In genomic region chr19:31223457-31223856, GRCm38 (mm10) we compare ENCODE assay signal across 16 mouse cellular contexts.
"Had no signal": no experiment of that assay in that cellular context is flagged by ENCODE, and none has a peak within 500 bp of the region (broad histone marks: within the 10 kb centered on the region; RNA-seq: fewer than 3 reads in every experiment).

No protein-coding gene starts in this region.

- H3K36me3 ChIP-seq: liver, embryonic 12.5 days; midbrain, embryonic 10.5 days; midbrain, embryonic 12.5 days; neural tube, embryonic 13.5 days; neural tube, embryonic 15.5 days had no signal

- DNase-seq: lung, adult 18-20 months; lung, embryonic 14.5 days; lung, postnatal 10 days; lung, postnatal 4 days; midbrain, embryonic 14.5 days; right cerebral cortex, postnatal 14 days; thymus, postnatal 14 days; thymus, postnatal 36 days had no signal

- H3K27me3 ChIP-seq: liver, embryonic 12.5 days; midbrain, embryonic 12.5 days; neural tube, embryonic 13.5 days; neural tube, embryonic 15.5 days had no signal

- H3K27ac ChIP-seq: liver, embryonic 12.5 days; liver, embryonic 14.5 days; midbrain, embryonic 10.5 days; midbrain, embryonic 12.5 days; neural tube, embryonic 13.5 days; neural tube, embryonic 15.5 days had no signal

- H3K4me3 ChIP-seq: liver, embryonic 12.5 days; midbrain, embryonic 10.5 days; midbrain, embryonic 12.5 days; myocyte; neural tube, embryonic 13.5 days; neural tube, embryonic 15.5 days had no signal

- H3K4me1 ChIP-seq: midbrain, embryonic 10.5 days; midbrain, embryonic 12.5 days; neural tube, embryonic 13.5 days; neural tube, embryonic 15.5 days had no signal

- ATAC-seq: liver, embryonic 12.5 days; midbrain, embryonic 16.5 days had no signal
